Mouse (Mus musculus) retina, postnatal 7 days (tissue): Measurements from ENCODE around the gene Eml5.

ENCODE experiments used
- DNase-seq: peaks from one replicate; pipeline ENCODE4 v3.0.0-alpha.2; 2012; ENCODE audit warnings: low read depth, low spot score

Gene Eml5

DNA sequence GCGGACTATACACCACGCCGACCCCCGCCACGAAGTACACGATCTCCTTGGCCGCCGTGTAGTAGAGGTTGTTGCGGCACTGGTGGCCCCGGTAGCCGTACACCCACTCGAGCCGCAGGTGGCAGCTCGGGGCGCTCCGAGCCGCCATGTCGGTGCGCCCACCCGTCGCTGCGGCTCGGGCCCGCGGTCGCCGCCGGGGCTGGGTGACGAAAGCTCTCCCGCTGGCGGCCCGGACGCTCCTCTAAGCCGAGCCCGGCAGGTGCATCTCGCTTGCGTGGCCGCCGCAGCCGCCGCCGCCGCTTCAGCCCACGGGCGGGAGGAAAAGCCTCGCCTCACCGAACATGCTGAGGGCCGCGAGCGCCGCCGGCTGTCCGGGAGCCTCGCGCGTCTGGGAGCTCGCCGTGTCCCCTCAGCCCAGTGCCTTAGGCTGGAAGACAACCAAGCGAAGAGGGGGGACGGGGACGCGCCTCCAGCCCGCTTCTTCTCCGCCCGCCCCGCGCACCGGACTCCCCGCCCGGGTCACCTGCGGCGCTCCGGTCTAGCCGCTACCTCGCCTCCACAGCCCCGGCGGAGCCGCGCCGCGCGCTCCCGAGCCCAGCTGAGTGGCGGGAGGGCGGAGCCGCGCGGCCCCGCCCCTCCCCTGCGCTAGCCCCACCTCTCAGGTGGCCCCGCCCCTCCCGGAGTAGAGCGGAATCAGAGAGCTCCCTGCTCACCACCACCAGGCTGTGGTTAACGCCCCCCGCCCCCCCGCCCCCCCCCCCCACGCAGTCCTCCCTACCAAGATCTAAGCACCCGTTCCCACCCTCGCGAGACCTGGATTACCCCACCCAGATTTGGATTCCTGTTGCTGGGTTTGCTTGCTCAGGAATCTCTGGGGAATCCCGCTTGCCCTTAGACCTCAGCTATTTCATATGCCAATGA, at the start of gene Eml5:
Eml5 (minus strand) TSS at position 604 of the 921 bp plus-strand sequence.
- peak; percentile 86 for DNase-seq

DNA sequence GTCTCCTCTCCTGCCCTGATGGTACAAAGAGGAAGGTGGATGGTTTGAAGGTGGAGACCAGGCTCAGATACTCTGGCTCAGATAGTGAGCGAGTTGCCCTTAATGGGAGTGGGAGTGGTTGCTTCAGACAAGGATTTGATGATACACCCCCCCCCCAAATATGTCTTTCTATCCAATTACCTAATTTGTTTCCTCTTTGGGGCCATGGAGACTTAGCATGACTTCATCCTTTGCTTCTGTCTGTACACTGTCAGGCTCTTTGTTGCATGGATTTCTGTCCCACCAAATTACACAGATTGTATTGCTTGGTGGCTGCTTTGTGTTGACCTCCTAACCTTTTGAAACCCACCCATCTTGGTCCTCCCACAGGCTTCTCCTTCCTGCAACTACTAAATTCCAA, 31.6 kb upstream of the Eml5 start:
- no peak for DNase-seq

GRCm38 (mm10) chr12:98932441-98932840, 31.2 kb upstream of the Eml5 start:
- DNase-seq = peak; percentile 75

DNA sequence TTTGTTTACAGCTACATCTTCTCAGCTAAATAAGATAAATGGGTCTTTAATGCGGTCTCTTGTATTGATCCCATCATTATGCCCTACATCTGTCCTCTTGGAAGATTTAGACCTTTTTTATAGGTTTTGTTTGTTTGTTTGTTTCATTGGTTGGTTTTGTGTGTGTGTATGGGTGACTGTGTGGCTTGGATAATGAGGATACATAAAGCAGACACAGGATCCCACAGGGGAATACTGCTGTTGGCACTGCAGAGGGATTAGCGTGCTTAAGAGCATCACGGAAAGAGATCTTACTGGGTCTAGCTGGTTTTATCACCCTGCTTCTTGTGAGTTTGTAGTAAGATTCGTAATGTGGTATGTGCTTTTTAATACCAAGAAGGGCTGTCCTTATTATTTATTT, 29.9 kb upstream of the Eml5 start:
- DNase-seq = peak; percentile 30

GRCm38 (mm10) chr12:98920194-98920991, 19.1 kb upstream of the Eml5 start, which contains the start of gene Ttc8:
Ttc8 (plus strand) TSS chr12:98920574.
- DNase-seq = peak; percentile 79

- DNase-seq = no peak
Measured at GRCm38 (mm10) chr12:98910096-98910495, 8.8 kb upstream of the Eml5 start.

DNA sequence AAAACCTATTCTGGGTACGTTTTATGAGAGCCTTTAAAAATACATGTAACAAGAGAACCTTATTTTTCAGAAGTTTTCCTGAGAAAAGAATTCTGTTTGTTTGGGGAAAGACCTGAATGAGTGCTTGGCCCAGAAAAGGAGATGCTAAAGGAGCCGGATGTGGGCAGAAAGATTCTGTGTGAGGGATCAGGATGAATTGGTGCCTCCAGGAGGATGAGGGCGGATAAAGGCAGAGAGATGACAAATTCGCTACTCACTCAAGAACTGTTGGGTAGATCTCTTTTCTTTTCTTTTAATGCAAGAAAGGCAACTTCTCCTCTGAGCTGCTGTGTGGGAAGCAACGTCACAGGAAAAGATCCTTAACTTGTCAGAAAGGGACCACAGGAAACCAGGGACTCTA, 4.2 kb upstream of the Eml5 start:
- no peak for DNase-seq

- peak; percentile 25 for DNase-seq
Measured at GRCm38 (mm10) chr12:98900341-98900880, 873 bp downstream of the Eml5 start.

- DNase-seq = no peak
Measured at GRCm38 (mm10) chr12:98899676-98900075, 1.6 kb downstream of the Eml5 start.

DNA sequence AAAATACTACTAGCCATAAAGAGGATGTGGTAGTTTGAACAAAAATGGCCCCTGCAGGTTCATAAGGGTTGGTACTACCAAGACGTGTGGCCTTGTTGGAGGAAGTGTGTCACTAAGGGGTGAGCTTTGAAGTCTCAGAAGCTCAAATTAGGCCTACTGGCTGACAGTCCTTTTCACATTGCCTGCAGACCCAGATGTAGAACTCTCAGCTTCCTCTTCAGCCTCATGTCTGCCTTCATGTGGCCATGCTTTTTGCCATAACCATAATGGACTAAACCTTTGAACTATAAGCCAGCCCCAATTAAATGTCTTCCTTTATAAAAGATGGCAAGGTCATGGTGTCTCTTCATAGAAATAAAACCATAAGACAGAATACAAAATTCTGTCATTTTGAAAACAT, 4.5 kb downstream of the Eml5 start:
- DNase-seq = no peak

DNA sequence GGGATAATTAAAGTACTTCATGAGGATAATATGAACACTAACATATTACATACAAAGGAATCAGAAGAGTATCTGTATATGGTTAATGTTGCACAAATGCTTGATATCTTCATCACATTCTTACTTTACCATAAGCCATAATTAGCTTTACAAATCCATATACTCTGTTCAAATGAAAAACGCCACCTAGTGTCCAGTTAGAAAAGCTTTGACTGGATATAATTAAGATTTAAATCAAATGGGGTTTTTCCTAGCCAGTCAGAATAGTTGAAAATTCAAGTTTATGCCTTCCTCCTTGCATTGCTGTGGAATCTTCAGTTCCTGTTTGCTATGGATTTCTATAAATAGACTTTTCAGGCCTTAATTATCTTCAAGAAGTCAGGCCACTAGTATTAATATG, 16.8 kb downstream of the Eml5 start:
- peak; percentile 13 for DNase-seq

GRCm38 (mm10) chr12:98881796-98882195, 19.5 kb downstream of the Eml5 start:
- DNase-seq = no peak

GRCm38 (mm10) chr12:98878693-98879092, 22.6 kb downstream of the Eml5 start:
- DNase-seq = no peak

DNA sequence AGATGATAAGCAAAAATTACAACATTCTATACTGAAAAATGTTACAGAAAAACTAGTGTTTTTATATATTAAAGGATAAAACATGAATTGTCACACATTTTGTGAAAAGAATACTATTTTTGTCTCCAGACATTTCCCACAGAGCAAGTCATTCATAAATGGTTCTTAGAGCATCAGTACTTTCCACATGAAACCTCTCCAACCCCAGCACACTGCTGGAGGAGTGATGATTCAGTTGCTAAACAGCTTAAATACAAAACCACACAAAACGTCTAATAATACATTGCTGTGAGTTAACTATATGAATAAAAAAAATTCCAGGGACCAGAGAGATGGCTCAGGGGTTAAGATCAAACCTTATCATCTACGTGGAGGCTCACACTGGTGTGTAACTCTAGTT, 26.1 kb downstream of the Eml5 start:
- DNase-seq = no peak

DNA sequence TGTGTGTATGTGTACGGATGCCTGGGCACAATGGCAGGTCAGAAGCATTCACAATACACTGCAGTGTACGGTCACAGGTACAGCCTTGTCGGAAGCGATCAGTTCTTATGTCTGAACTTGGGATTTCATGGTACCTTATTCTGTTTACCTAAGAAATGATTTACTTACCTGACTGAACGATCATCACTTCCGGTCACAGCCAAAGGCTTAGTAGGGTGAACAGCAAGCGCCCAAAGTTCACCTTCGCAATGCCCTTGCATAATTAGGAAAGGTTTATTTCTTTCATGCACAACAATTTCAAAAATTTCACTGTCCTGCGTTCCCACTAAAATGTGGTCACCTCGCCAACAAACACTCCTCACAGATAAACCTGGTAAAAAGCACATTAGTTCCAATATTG, 28.4 kb downstream of the Eml5 start:
- DNase-seq = no peak

- no peak for DNase-seq
Measured at GRCm38 (mm10) chr12:98863436-98863835, 37.8 kb downstream of the Eml5 start.

GRCm38 (mm10) chr12:98860316-98860715, 41.0 kb downstream of the Eml5 start:
- no peak for DNase-seq

GRCm38 (mm10) chr12:98850767-98851166, 50.5 kb downstream of the Eml5 start:
- peak; percentile 19 for DNase-seq

DNA sequence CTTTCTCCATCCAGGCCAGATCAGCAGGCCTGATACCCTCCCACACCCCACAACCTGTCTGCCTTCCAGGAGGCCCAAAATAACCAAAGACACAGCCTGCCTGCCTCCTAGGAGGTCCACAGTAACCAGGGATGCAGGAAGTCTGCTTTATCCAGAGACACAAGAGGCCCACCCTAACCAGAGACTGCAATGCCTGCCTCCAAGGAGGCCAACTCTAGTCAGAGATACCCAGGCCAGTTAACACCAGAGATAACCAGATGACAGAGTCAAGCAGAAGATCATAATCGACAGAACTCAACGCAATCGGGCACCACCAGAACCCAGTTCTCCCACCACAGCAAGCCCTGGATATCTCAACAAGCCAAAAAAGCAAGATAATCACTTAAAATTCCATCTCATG, 56.5 kb downstream of the Eml5 start:
- no peak for DNase-seq

DNA sequence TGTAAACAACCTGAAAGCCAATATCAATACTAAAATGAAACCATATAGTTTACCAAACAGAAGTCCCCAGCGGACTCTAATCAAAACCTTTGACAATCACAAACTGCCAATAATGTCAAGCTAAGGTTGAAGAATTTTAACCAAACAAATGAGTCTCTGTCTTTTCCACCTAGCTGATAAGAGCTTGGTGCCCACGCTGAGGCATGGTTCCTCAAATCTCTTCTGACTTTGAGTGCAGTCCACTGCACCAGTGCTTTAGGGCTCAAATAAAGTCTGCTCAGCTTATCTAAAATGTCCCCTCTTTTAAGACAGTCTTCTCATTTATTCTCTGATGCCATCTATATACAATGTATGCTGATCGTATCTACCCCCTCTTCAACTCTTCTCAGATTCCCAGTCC, 61.1 kb downstream of the Eml5 start:
- no peak for DNase-seq

- no peak for DNase-seq
Measured at GRCm38 (mm10) chr12:98837940-98838339, 63.3 kb downstream of the Eml5 start.

DNA sequence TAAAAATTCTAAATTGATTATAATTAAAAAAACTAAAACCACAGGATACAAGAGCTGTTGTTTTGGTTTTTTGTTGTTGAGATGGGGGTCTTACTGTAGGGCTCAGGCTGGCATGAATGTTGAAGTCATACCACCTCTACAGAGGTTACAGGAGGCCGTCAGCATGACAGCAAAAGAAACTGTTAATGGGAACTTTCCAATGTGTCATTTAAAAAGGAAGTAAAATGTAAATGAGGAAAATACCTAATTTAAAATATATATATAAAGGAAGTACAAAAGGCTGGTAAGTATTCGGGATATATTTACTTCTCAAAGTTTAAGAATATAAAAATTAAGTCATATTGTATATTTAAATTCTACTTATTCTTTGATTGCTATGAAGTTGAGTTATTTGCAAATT, 65.8 kb downstream of the Eml5 start:
- no peak for DNase-seq
